Mouse (Mus musculus) adrenal gland, postnatal 25 days (tissue): Measurements from ENCODE around the gene Gm5728. TPM values are rescaled to one million over a fixed set of nuclear protein-coding genes. Genes with fewer than 3 reads are reported as not detected.
"Not testable (repeated sequence)": the region's sequence is repeated elsewhere in the genome, so short reads cannot be mapped to it uniquely, and the experiment has no call there.

Experiments used
- DNase-seq: peaks from one replicate; pipeline ENCODE4 v3.0.0; 2021; ENCODE audit warnings: mixed read lengths
- long read RNA-seq: library from polyadenylated mRNA; stranded (forward); transcript quantifications from one replicate; pipeline ENCODE4 v2.0.0, GENCODE M21; 2021
- total RNA-seq: library from RNA; stranded (reverse); gene quantifications from 2 replicates; pipeline ENCODE4 v1.2.3, GENCODE M21; 2021

Gene Gm5728
- total RNA-seq = not detected in 2 replicates
- long read RNA-seq = 0 reads

DNA sequence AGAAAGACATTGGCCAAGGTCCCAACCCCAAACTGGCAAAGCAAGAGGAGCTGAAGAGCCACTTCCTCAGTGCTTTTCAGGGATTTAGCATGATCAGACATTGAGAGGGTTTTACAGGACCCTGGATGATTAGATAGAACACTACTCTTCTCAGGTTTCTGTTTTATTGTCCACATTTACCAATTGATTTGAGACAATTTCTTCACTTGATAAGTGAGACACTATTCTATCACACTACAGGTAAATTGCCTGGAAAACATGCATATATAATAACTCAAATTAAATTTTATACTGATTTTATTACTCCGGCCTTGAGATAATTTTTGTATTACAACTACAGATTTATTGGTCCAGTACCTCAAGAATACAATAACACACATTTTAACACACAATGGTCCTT is at the start of gene Gm5728:
Gm5728 (minus strand) TSS at position 101 of the 400 bp plus-strand sequence.
- not testable (repeated sequence) for DNase-seq

GRCm38 (mm10) chr7:20417642-20418041 is 42.4 kb upstream of the Gm5728 start, which contains the start of gene Vmn1r100:
TSS of gene Vmn1r100 (plus strand) at chr7:20417942.
- not testable (repeated sequence) for DNase-seq

GRCm38 (mm10) chr7:20333965-20334364 is 41.2 kb downstream of the Gm5728 start, which contains the start of gene Gm4133:
TSS of gene Gm4133 (minus strand) at chr7:20334065.
- not testable (repeated sequence) for DNase-seq

Other genes starting within 250 kb of the Gm5728 start
- gene Vmn1r93, start 236.3 kb downstream of the Gm5728 start, total RNA-seq = not detected in 2 replicates
- not detected in 2 replicates for gene Vmn1r94, start 207.0 kb downstream of the Gm5728 start, total RNA-seq
- gene Vmn1r95, start 181.7 kb downstream of the Gm5728 start, total RNA-seq = not detected in 2 replicates
- gene Gm6164, start 169.8 kb downstream of the Gm5728 start, total RNA-seq = not detected in 2 replicates
- not detected in 2 replicates for gene Gm4498, start 141.6 kb downstream of the Gm5728 start, total RNA-seq
- not detected in 2 replicates for gene Gm5890, start 112.6 kb downstream of the Gm5728 start, total RNA-seq
- gene Gm4133, start 41.3 kb downstream of the Gm5728 start, total RNA-seq = not detected in 2 replicates
- gene Vmn1r100, start 42.5 kb upstream of the Gm5728 start, total RNA-seq = not detected in 2 replicates
- not detected in 2 replicates for gene Vmn1r101, start 67.2 kb upstream of the Gm5728 start, total RNA-seq
- gene Gm10670, start 99.5 kb upstream of the Gm5728 start, total RNA-seq = not detected in 2 replicates
- gene Vmn1r103, start 135.1 kb upstream of the Gm5728 start, total RNA-seq = not detected in 2 replicates
- gene Vmn1r104, start 158.4 kb upstream of the Gm5728 start, total RNA-seq = not detected in 2 replicates
- gene Gm5726, start 170.3 kb upstream of the Gm5728 start, total RNA-seq = not detected in 2 replicates
- not detected in 2 replicates for gene Gm4141, start 200.8 kb upstream of the Gm5728 start, total RNA-seq
- not detected in 2 replicates for gene Gm4513, start 223.6 kb upstream of the Gm5728 start, total RNA-seq